Mouse (Mus musculus) CH12.LX (cell line): ENCODE measurements around the gene Cfap61.

Source experiments
- CHD1 ChIP-seq: IDR thresholded peaks from 2 replicates; pipeline ENCODE4 v1.6.1; 2012; ENCODE audit warnings: low read depth, low read length, improper control_type of control experiment, inconsistent platforms
- CTCF ChIP-seq, 2 experiments: IDR thresholded peaks in 1 of 2; conservative IDR thresholded peaks in 1 of 2; 2 replicates each; pipeline ENCODE4 v1.5.1; 2011 to 2012; ENCODE audit warnings: low read depth in 2 of 2, low read length in 2 of 2, improper control_type of control experiment in 1 of 2, inconsistent platforms in 1 of 2, mild to moderate bottlenecking in 1 of 2, moderate library complexity in 1 of 2
- E2F4 ChIP-seq: IDR thresholded peaks from 2 replicates; pipeline ENCODE4 v1.6.1; 2011; ENCODE audit warnings: low read depth, low read length, improper control_type of control experiment; ENCODE audit not compliant: insufficient replicate concordance
- EP300 ChIP-seq: IDR thresholded peaks from 2 replicates; pipeline ENCODE4 v1.6.1; 2011; ENCODE audit warnings: low read length, improper control_type of control experiment
- HCFC1 ChIP-seq: IDR thresholded peaks from 2 replicates; pipeline ENCODE4 v1.6.1; 2012; ENCODE audit warnings: low read depth, mild to moderate bottlenecking, inconsistent platforms, low read length, improper control_type of control experiment
- MAFK ChIP-seq: IDR thresholded peaks from 2 replicates; pipeline ENCODE4 v1.6.1; 2011; ENCODE audit warnings: low read length, improper control_type of control experiment; ENCODE audit not compliant: insufficient replicate concordance
- MAX ChIP-seq: IDR thresholded peaks from 2 replicates; pipeline ENCODE4 v1.6.1; 2011; ENCODE audit warnings: low read length, improper control_type of control experiment
- NRF1 ChIP-seq: IDR thresholded peaks from 2 replicates; pipeline ENCODE4 v1.6.1; 2014; ENCODE audit warnings: low read depth, mild to moderate bottlenecking, inconsistent platforms, low read length, improper control_type of control experiment, moderate library complexity
- POLR2A ChIP-seq: IDR thresholded peaks from 2 replicates; pipeline ENCODE4 v1.6.1; 2011; ENCODE audit warnings: low read depth, mild to moderate bottlenecking, improper control_type of control experiment, low read length
- RCOR1 ChIP-seq: conservative IDR thresholded peaks from 2 replicates; pipeline ENCODE4 v1.6.1; 2012; ENCODE audit warnings: low read depth, mild to moderate bottlenecking, inconsistent platforms, low read length, improper control_type of control experiment
- TBP ChIP-seq: conservative IDR thresholded peaks from 2 replicates; pipeline ENCODE4 v1.6.1; 2011; ENCODE audit warnings: low read depth, low read length, improper control_type of control experiment
- TCF12 ChIP-seq: IDR thresholded peaks from 2 replicates; pipeline ENCODE4 v1.6.1; 2014; ENCODE audit warnings: low read depth, mild to moderate bottlenecking, inconsistent platforms, low read length, improper control_type of control experiment
- USF2 ChIP-seq: conservative IDR thresholded peaks from 2 replicates; pipeline ENCODE4 v1.6.1; 2011; ENCODE audit warnings: low read depth, low read length, improper control_type of control experiment
- ZKSCAN1 ChIP-seq: IDR thresholded peaks from 2 replicates; pipeline ENCODE4 v1.6.1; 2012; ENCODE audit warnings: low read depth, inconsistent platforms, low read length, improper control_type of control experiment, borderline replicate concordance

DNA sequence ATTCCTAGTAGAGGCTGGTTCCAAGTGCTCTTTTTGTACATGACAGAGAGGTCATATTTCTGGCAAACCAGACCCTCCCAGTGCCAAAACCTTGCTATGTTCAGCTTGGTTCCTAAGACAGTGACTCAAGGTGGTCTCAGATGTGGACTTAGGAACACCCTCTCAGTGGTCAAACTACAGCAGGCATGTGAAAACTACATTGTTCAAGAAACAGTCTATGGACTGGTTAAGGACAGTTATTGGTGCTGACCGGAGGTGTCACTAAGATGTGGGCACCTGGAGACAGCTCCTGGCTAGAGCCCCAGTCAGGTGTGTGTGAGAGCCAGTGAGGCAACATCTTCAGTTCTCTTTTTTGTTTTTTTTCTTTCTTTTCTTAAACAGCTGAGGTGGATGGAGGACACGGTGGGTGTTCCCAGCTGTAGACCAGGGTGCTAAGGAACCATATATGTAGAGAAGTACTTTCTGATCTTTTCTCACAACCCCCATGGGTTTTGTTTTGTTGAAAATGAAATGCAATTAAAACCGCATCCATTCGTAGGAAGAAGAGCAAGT lies 304.7 kb downstream of the Cfap61 start:
- TF ChIP-seq POLR2A (no peak), CHD1 (no peak), CTCF (conservative IDR thresholded peaks at IDR 0.05 in 1 of 2, IDR thresholded peaks at IDR 0.05 in 1 of 2; ENCODE audit: low read depth in 2 of 2, low read length in 2 of 2) (no peak), MAX (no peak), EP300 (no peak; the same call in 1 of the 2 replicates), NRF1 (no peak), MAFK (no peak), USF2 (no peak), RCOR1 (no peak), TBP (no peak), HCFC1 (no peak), E2F4 (no peak), ZKSCAN1 (no peak), TCF12 (no peak)
